Mouse (Mus musculus): ENCODE results near the gene Dip2c.

GRCm38 (mm10) chr13:9276322-9276855 is at the start of gene Dip2c:
- no peak for TF ChIP-seq CTCF (IDR thresholded peaks at IDR 0.05; ENCODE audit: insufficient read depth, low read length)
- TF ChIP-seq POLR2A (IDR thresholded peaks at IDR 0.05; ENCODE audit: borderline replicate concordance, extremely low read depth, low read depth, low read length), result 0 out of 2 replicates have a peak, but pooled peaks have one; percentile 37
